Mouse (Mus musculus): Measurements from ENCODE around the gene Olfr1151. TPM values are rescaled to one million over a fixed set of nuclear protein-coding genes. Genes with fewer than 3 reads are reported as not detected.

Olfr1151 gene
- polyA plus RNA-seq (2016; fragmentation: Nextera tagmentation; extraction: Ambion mirVana): not detected in 2 replicates

DNA sequence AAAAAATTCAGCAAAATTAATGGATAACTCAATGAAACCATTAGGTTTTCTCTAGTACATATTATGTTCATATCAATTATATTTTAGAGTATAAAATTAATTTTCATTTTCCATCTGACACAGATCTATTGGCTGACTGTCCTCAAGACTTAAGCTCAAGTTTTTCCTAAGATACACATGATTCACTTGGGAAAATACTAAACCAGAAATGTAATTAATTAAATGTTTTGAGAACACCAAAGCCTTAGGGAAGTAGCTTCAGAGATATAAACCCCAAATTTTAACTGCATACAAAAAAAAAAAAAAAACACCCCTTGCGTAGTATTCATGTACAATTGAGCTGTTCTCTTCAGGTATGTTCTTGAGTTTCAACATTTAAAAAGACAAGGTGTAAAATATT lies at the start of gene Olfr1151:
Gene Olfr1151, plus strand, starts transcription at position 301 of the 400 bp plus-strand sequence.
- H3K4me3 ChIP-seq: no peak within 1 kb of the TSS
- no peak within 1 kb of the TSS for H3K27ac ChIP-seq
- WGBS: 78% methylated on average over 1 of the region's 1 CpGs
- no peaks in the 10 kb centered on the region for H3K27me3 ChIP-seq (ENCODE audit: insufficient read depth, poor library complexity, severe bottlenecking)
- no peak for DNase-seq (ENCODE audit: low spot score)
- H3K9me3 ChIP-seq: no peaks in the 10 kb centered on the region
- H3K4me1 ChIP-seq: no peaks in the 10 kb centered on the region
- H3K36me3 ChIP-seq: no peaks in the 10 kb centered on the region

DNA sequence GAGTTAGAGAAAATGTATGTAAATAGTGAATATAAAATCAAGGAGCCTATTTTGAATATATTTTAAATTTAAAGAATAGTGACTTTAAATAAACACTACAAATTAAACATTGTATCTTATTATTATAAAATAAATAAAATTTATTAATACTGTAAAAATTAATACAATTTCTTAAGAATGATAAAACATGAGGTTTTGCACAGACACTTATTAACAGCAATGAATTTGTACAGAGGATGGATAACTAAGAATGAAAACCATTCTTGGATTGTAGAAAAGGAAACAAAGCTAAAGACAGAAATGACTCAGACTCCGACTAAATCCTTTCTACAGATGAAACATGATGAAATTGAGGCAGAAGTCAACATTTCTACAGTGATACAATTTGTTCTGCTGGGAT lies 46.1 kb upstream of the Olfr1151 start, which contains the start of gene Olfr1145:
Gene Olfr1145, plus strand, starts transcription at position 301 of the 400 bp plus-strand sequence.
- DNase-seq (ENCODE audit: low spot score): no peak
- Histone ChIP-seq H3K4me1 (no peaks in the 10 kb centered on the region), H3K4me3 (no peak within 1 kb of the TSS), H3K36me3 (no peaks in the 10 kb centered on the region), H3K9me3 (no peaks in the 10 kb centered on the region), H3K27me3 (ENCODE audit: insufficient read depth, poor library complexity, severe bottlenecking) (no peaks in the 10 kb centered on the region), H3K27ac (no peak within 1 kb of the TSS)
- 79% methylated on average over 1 of the region's 1 CpGs for WGBS

DNA sequence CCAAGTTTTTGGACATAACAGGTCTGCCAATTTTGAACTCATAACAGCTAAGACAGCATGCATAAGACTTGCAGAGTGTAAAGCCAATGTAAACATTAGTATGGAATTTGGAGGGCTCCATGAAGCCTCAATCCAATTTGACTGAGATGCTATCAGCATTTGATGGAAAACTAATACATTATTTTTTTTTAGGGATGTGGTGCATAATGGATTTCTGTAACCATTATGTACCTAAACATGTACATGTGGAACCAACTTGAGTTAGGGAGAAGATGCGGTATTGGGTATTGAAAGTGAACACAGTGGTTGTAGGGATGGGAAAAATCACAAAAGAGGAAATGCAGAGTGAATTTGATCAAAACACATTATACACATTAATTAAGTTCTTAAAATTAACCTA lies 25.4 kb upstream of the Olfr1151 start, which contains the start of gene Olfr1148:
Gene Olfr1148, plus strand, starts transcription at position 301 of the 400 bp plus-strand sequence.
- Histone ChIP-seq H3K9me3 (no peaks in the 10 kb centered on the region), H3K4me3 (no peak within 1 kb of the TSS), H3K4me1 (no peaks in the 10 kb centered on the region), H3K36me3 (no peaks in the 10 kb centered on the region), H3K27ac (no peak within 1 kb of the TSS), H3K27me3 (ENCODE audit: insufficient read depth, poor library complexity, severe bottlenecking) (no peaks in the 10 kb centered on the region)
- WGBS: 78% methylated on average over 1 of the region's 1 CpGs
- no peak for DNase-seq (ENCODE audit: low spot score)

DNA sequence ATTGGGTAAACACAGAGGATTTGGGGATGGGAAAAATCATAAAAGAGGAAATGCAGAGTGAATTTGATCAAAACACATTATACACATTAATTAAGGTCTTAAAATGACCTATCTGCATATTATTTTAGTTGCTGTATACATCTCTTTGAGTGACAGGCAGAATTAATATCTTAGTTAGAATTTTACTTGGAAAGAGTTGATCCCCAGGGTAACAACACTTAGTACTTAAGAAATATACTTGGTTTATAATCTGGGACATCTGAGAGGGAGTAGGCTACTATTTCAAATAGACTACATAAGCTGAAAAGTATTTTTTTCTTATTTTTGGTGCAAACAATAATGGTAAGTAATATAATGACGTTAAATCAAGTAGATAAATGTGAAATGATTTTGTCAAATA lies 12.0 kb upstream of the Olfr1151 start, which contains the start of gene Olfr1150-ps1:
Gene Olfr1150-ps1, plus strand, starts transcription at position 301 of the 400 bp plus-strand sequence.
- Histone ChIP-seq H3K36me3 (no peaks in the 10 kb centered on the region), H3K27me3 (ENCODE audit: insufficient read depth, poor library complexity, severe bottlenecking) (no peaks in the 10 kb centered on the region), H3K9me3 (no peaks in the 10 kb centered on the region), H3K27ac (no peak within 1 kb of the TSS), H3K4me1 (no peaks in the 10 kb centered on the region), H3K4me3 (no peak within 1 kb of the TSS)
- no peak for DNase-seq (ENCODE audit: low spot score)
- WGBS: 83% methylated on average over 1 of the region's 1 CpGs

DNA sequence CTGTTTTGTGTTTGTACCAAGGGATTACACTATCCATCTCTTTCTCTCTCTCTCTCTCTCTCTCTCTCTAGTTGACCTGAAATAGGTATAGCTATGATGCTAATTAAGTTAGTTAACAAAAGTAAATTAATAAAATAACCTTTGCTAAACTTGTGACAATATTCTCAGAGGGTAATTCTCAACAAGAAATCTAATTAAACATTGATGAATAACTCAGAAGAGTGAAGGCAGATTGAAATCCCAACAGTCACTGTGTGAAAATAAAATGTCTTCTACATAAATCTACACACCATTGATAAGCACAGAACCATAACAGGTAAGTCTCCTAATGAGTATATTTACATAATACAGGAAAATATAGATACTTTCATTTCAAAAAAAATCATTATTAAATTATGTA lies 10.5 kb downstream of the Olfr1151 start, which contains the start of gene Olfr1152:
Gene Olfr1152, plus strand, starts transcription at position 301 of the 400 bp plus-strand sequence.
- no peaks in the 10 kb centered on the region for H3K4me1 ChIP-seq
- DNase-seq (ENCODE audit: low spot score): no peak
- no peak within 1 kb of the TSS for H3K4me3 ChIP-seq
- H3K36me3 ChIP-seq: no peaks in the 10 kb centered on the region
- H3K9me3 ChIP-seq: no peaks in the 10 kb centered on the region
- no peak within 1 kb of the TSS for H3K27ac ChIP-seq
- H3K27me3 ChIP-seq (ENCODE audit: insufficient read depth, poor library complexity, severe bottlenecking): no peaks in the 10 kb centered on the region

DNA sequence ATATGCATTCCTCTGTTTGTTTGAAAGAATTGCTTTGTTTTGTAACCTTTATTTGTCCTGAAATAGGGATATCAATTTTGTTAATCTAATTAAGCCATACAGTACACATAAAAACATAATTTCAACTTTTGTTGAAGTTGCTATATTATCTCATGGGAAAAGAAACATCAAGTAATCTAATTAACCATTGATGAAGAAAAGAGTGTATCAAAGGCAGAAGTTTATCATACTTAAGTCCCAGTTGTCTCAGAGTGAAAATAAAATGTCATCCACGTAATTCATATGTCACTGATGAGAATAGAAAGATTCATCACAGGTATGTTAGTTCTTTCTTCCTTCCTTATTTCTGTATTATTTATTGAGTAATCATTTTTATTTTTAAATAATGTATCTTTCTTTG lies 39.0 kb downstream of the Olfr1151 start, which contains the start of gene Olfr1153:
Gene Olfr1153, plus strand, starts transcription at position 301 of the 400 bp plus-strand sequence.
- no peaks in the 10 kb centered on the region for H3K4me1 ChIP-seq
- H3K4me3 ChIP-seq: no peak within 1 kb of the TSS
- no peak within 1 kb of the TSS for H3K27ac ChIP-seq
- no peaks in the 10 kb centered on the region for H3K27me3 ChIP-seq (ENCODE audit: insufficient read depth, poor library complexity, severe bottlenecking)
- no peaks in the 10 kb centered on the region for H3K9me3 ChIP-seq
- DNase-seq (ENCODE audit: low spot score): no peak
- WGBS: 72% methylated on average over 1 of the region's 1 CpGs
- no peaks in the 10 kb centered on the region for H3K36me3 ChIP-seq

DNA sequence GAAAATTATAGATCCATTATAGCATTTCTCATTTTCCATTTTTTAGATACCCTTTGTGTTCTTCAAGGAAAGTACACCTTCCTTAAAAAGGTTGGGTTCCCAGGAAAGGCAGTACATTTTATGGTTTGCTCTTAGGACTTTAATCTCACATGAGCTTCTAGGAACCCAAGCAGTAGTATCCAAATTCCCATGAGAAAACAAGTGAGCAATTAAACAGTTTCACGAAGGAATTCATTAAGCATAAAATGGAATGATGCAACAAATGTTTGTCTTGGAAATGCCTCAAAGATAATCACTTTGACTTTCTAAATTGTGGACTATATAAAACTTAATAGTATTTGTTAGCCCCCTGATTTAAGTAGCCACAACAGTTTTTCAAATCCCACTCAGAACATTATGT lies 49.4 kb downstream of the Olfr1151 start, which contains the start of gene Olfr1154:
Gene Olfr1154, minus strand, starts transcription at position 101 of the 400 bp plus-strand sequence.
- Histone ChIP-seq H3K27me3 (ENCODE audit: insufficient read depth, poor library complexity, severe bottlenecking) (no peaks in the 10 kb centered on the region), H3K27ac (no peak within 1 kb of the TSS), H3K9me3 (no peaks in the 10 kb centered on the region), H3K4me3 (no peak within 1 kb of the TSS), H3K4me1 (no peaks in the 10 kb centered on the region), H3K36me3 (no peaks in the 10 kb centered on the region)
- no peak for DNase-seq (ENCODE audit: low spot score)
- WGBS: 90% methylated on average over 1 of the region's 1 CpGs

Other genes starting within 250 kb of the Olfr1151 start
- gene Olfr1130, start 249.7 kb upstream of the Olfr1151 start, polyA plus RNA-seq (2016; fragmentation: Nextera tagmentation; extraction: Ambion mirVana): not detected in 2 replicates
- not detected in 2 replicates for gene Olfr1131, start 228.8 kb upstream of the Olfr1151 start, polyA plus RNA-seq (2016; fragmentation: Nextera tagmentation; extraction: Ambion mirVana)
- gene Olfr1132, start 218.3 kb upstream of the Olfr1151 start, polyA plus RNA-seq (2016; fragmentation: Nextera tagmentation; extraction: Ambion mirVana): not detected in 2 replicates
- gene Olfr1133, start 208.5 kb upstream of the Olfr1151 start, polyA plus RNA-seq (2016; fragmentation: Nextera tagmentation; extraction: Ambion mirVana): not detected in 2 replicates
- not detected in 2 replicates for gene Olfr1134, start 197.4 kb upstream of the Olfr1151 start, polyA plus RNA-seq (2016; fragmentation: Nextera tagmentation; extraction: Ambion mirVana)
- gene Olfr1135, start 182.2 kb upstream of the Olfr1151 start, polyA plus RNA-seq (2016; fragmentation: Nextera tagmentation; extraction: Ambion mirVana): not detected in 2 replicates
- gene Olfr1136, start 161.9 kb upstream of the Olfr1151 start, polyA plus RNA-seq (2016; fragmentation: Nextera tagmentation; extraction: Ambion mirVana): not detected in 2 replicates
- gene Olfr1137, start 142.7 kb upstream of the Olfr1151 start, polyA plus RNA-seq (2016; fragmentation: Nextera tagmentation; extraction: Ambion mirVana): not detected in 2 replicates
- gene Olfr1138, start 115.9 kb upstream of the Olfr1151 start, polyA plus RNA-seq (2016; fragmentation: Nextera tagmentation; extraction: Ambion mirVana): not detected in 2 replicates
- not detected in 2 replicates for gene Olfr1140, start 112.1 kb upstream of the Olfr1151 start, polyA plus RNA-seq (2016; fragmentation: Nextera tagmentation; extraction: Ambion mirVana)
- not detected in 2 replicates for gene Olfr1141, start 101.9 kb upstream of the Olfr1151 start, polyA plus RNA-seq (2016; fragmentation: Nextera tagmentation; extraction: Ambion mirVana)
- not detected in 2 replicates for gene Olfr152, start 76.4 kb upstream of the Olfr1151 start, polyA plus RNA-seq (2016; fragmentation: Nextera tagmentation; extraction: Ambion mirVana)
- not detected in 2 replicates for gene Olfr1143, start 55.3 kb upstream of the Olfr1151 start, polyA plus RNA-seq (2016; fragmentation: Nextera tagmentation; extraction: Ambion mirVana)
- gene Olfr1145, start 46.0 kb upstream of the Olfr1151 start, polyA plus RNA-seq (2016; fragmentation: Nextera tagmentation; extraction: Ambion mirVana): not detected in 2 replicates
- not detected in 2 replicates for gene Olfr1148, start 25.3 kb upstream of the Olfr1151 start, polyA plus RNA-seq (2016; fragmentation: Nextera tagmentation; extraction: Ambion mirVana)
- gene Olfr1150-ps1, start 11.9 kb upstream of the Olfr1151 start, polyA plus RNA-seq (2016; fragmentation: Nextera tagmentation; extraction: Ambion mirVana): not detected in 2 replicates
- not detected in 2 replicates for gene Olfr1152, start 10.6 kb downstream of the Olfr1151 start, polyA plus RNA-seq (2016; fragmentation: Nextera tagmentation; extraction: Ambion mirVana)
- gene Olfr1153, start 39.1 kb downstream of the Olfr1151 start, polyA plus RNA-seq (2016; fragmentation: Nextera tagmentation; extraction: Ambion mirVana): not detected in 2 replicates
- not detected in 2 replicates for gene Olfr1154, start 49.3 kb downstream of the Olfr1151 start, polyA plus RNA-seq (2016; fragmentation: Nextera tagmentation; extraction: Ambion mirVana)
- not detected in 2 replicates for gene Olfr1155, start 89.3 kb downstream of the Olfr1151 start, polyA plus RNA-seq (2016; fragmentation: Nextera tagmentation; extraction: Ambion mirVana)
- gene Olfr1156, start 97.2 kb downstream of the Olfr1151 start, polyA plus RNA-seq (2016; fragmentation: Nextera tagmentation; extraction: Ambion mirVana): not detected in 2 replicates
- gene Olfr1157, start 112.4 kb downstream of the Olfr1151 start, polyA plus RNA-seq (2016; fragmentation: Nextera tagmentation; extraction: Ambion mirVana): not detected in 2 replicates
- not detected in 2 replicates for gene Olfr74, start 118.8 kb downstream of the Olfr1151 start, polyA plus RNA-seq (2016; fragmentation: Nextera tagmentation; extraction: Ambion mirVana)
- gene Olfr1158, start 134.3 kb downstream of the Olfr1151 start, polyA plus RNA-seq (2016; fragmentation: Nextera tagmentation; extraction: Ambion mirVana): not detected in 2 replicates
- gene Olfr1160, start 152.4 kb downstream of the Olfr1151 start, polyA plus RNA-seq (2016; fragmentation: Nextera tagmentation; extraction: Ambion mirVana): not detected in 2 replicates
- not detected in 2 replicates for gene Olfr1161, start 166.9 kb downstream of the Olfr1151 start, polyA plus RNA-seq (2016; fragmentation: Nextera tagmentation; extraction: Ambion mirVana)
- not detected in 2 replicates for gene Olfr73, start 181.8 kb downstream of the Olfr1151 start, polyA plus RNA-seq (2016; fragmentation: Nextera tagmentation; extraction: Ambion mirVana)
- not detected in 2 replicates for gene Olfr1162, start 195.3 kb downstream of the Olfr1151 start, polyA plus RNA-seq (2016; fragmentation: Nextera tagmentation; extraction: Ambion mirVana)
- gene Olfr1163, start 216.0 kb downstream of the Olfr1151 start, polyA plus RNA-seq (2016; fragmentation: Nextera tagmentation; extraction: Ambion mirVana): not detected in 2 replicates
- gene Olfr1164, start 238.1 kb downstream of the Olfr1151 start, polyA plus RNA-seq (2016; fragmentation: Nextera tagmentation; extraction: Ambion mirVana): not detected in 2 replicates

Measured in heart, embryonic 10.5 days (tissue).